Mouse (Mus musculus) testis, postnatal 10 days (tissue): Measurements from ENCODE around the gene Susd1.

ENCODE experiments used
- DNase-seq: peaks from one replicate; pipeline ENCODE4 v3.0.0; 2021; ENCODE audit warnings: low spot score

The Susd1 gene

DNA sequence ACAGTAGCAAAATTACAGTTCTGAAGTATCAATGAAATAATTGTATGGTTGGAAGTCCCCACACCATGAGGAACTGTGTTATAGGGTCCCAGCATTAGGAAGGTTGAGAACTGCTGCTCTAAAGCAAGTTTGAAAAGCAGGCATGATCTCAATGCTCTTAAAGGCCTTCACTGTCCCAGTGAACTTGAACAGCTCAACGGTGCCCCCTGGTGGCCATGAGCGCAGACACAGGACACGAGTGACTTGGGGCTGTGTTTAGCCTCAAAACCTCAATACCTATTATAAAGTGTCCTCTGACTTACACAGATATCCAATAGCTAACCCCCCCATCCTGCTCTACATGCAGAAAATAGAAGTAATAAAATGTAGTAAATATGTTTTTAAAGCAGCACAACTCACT, 97.7 kb downstream of the Susd1 start:
- peak; percentile 95 for DNase-seq

DNA sequence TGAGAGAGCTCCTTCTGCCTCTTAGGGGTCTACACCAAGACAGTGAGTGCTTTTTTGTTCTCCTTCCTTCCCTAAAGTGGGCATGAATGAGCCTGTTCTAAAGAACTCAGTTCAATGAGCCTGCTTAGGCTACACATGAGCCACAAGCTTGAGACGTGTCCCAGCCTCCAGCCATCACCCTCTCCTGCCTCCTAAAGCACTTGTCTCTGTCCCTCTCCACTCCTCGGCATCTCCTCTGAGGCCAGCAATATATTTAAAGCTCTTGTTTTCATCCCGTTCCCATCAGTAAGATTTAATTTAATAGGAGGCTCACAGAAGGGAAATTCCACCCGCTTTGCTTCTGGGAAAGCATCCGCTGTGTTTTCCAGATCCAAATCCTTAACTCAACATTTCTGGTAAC, 98.4 kb downstream of the Susd1 start:
- DNase-seq, result peak; percentile 25

DNA sequence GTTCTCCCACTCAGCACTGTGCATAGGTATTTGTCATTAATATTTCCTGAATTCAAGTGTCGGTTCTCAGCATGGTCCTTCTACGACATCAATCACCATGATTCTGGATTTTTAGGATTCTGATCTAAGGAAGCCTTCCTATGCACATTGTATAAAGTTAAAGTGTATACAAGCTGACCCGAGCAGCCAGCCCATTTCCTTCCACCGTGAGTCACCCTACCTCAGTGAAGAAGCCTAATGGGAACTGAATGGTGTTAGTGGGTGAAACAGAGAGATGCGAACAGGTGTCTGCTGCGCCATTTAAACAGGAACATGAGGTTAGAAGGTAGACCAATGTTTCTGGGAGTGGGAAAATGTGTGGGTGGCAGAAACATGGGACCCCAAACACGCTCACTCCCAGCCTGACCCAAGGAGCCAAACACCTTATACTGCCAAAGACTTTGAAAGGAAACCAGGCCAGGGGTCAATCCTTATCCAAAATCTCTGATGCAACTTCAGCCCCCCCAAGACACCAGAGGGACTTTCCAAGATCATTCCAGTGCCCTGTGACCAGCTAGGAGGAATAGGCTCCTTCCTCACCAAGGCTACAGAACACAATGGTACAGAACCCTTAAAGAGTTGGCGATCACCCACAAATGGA, 99.4 kb downstream of the Susd1 start:
- peak; percentile 17 for DNase-seq

DNA sequence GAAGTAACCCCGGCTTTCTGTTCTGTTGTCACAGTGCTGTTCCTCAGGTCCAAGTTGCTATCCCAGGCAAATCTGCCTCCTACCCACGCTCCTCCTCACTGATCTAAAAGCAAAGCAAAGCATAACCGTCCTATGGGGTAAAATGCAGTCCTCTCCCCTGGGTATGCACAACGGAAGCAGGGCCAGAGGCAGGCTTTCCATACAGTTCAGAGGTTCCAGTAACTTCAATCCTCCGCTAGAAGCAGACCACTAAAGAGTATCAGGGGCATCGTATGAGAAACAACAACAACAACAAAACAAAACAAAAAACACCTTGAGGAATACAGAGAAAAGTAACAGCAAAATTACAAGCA, 100.9 kb downstream of the Susd1 start:
- no peak for DNase-seq

DNA sequence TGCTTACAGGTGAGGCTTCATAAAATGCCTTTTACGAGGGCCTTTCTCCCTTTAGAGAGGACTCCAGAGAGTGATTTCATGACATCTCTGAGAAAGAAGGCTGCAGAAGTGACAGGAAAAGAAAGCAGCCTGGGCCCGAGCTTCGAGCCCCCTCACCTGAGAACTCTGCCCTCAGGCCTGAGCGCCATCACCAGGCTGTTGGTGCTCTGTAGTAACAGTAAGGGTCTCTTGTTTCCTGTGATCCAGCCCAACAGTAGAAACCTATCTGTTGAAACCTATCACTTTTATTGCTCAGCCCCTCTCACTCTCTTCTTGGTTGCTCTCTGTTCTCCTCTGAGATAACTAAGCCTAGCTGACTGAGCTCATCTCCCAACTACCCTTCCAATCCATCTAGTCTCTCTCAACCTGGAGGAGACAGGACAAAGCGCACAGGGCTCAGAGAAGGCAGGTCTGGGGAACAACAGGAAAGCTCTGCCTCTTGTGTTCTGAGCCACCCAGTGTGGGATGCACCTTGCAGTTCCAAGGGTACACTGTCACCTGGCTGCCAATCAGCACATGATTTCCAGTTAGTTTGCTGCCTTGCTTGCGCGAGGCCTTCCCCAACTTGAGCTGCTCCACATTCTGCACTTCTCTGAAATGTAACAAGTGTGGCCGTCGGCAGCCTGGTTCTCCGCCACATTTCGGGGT, 101.4 kb downstream of the Susd1 start:
- DNase-seq, result peak; percentile 31

DNA sequence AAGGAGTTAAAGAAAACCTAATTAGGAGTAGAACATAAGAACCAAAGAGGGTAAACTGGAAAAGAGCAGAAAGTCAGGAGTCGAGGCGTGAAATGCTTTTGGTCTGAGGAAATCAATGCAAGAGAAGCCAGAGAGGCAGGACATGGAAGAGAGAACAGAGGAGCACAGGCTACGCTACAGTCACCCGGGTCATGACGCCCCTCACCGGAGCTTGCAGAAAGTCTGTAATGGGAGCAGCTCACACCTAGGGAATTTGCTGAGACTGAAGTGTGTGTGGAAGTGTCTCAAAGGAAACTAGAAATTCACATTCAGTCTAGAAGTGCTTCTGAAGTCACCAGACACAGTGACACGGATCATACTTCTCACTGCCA, 102.0 kb downstream of the Susd1 start:
- DNase-seq, result peak; percentile 16

DNA sequence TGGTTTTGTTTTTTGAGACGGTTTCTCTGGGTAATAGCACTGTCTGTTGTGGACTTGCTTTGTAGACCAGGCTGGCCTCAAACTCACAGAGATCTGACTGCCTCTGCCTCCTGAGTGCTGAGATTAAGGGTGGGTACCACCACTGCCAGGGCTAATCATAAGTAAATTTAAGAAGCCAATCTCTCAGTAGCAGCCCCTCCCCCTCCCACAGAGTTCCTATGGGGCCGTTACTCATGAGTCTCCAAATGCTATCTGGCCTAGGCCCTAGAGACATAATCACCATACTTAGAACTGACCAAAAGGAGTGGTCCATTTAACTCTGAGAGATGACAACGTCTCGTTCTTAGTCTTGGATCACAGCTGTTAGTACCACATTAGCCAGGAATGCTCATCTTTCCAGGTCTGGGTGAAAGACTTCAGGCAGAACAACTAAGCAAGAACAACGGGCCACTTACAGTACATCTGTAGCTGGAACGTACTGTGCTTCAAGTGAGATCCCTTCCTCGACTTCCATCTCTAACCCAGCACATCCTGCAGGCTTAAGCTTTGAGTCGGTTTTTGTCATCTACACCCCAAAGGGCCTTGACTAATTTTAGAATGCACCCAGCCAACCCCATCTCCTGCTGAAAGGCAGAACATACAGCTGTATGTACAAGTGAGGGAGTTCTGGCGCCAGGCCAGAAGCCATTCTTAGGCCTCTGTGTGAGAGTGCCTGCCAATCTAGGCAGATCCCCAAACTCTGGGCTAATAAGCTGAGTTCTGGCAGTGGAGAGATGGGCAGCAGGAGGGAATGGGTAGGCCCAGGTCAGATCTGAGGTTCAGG, 102.6 kb downstream of the Susd1 start:
- peak; percentile 66 for DNase-seq

DNA sequence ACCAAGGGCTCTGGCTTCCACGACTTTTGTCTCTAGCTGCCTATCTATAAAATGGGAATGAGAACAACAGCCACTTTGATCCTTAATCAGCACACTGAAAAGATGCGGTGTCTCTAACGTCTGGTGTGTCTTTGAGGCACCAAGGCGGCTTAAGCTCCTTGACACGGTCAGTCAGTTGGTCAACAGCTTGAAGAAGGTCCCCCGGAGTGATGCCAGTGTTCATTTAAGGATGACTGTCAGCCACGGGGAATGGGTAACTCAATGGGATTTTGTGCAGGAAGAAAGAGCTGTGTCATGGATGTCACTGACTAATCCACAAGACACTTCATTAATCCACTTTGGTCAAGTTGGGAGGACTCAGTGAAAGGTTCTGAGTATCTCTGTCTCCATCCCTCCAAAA, 103.3 kb downstream of the Susd1 start:
- peak; percentile 20 for DNase-seq

DNA sequence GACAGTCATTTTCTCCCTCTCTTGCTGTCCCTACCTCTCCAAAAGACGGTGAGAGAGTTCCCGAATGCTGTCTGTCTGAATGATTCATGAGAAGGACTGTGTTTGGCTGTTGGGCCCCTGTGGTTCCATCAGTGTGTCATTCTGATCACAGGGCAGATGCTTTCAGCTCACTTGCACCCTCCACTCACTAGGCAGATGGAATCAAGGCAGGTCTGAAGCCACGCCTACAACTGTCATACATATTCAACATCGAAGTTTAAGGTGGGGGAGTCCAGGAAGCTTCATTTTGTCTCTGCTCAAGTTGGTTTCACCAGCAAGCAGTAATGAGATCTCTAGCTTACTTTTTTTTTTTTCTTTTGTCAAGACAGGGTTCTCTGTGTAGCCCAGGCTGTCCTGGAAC, 104.2 kb downstream of the Susd1 start:
- peak; percentile 27 for DNase-seq

DNA sequence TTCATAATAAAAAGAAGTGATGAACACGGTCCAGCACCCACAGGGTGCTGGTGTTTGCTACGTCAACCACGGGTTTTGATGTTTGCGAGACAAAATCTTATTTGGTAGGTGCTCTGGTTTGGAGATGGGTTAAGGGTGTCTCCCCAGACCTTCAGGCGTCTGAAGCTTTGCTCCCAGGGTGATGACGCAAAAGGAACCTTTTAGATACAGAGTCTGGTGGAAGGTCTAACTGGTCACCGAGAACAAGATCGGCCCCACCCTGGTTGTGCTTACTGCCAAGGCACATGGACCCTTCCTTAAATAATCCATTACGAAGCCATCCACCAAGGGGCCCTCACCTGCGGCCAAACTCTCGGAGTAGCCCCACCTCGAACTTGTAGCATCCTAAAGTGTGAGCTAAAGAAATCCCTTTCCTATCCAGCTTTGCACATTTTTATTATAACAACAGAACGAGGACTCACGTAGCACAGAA, 105.0 kb downstream of the Susd1 start:
- peak; percentile 32 for DNase-seq

DNA sequence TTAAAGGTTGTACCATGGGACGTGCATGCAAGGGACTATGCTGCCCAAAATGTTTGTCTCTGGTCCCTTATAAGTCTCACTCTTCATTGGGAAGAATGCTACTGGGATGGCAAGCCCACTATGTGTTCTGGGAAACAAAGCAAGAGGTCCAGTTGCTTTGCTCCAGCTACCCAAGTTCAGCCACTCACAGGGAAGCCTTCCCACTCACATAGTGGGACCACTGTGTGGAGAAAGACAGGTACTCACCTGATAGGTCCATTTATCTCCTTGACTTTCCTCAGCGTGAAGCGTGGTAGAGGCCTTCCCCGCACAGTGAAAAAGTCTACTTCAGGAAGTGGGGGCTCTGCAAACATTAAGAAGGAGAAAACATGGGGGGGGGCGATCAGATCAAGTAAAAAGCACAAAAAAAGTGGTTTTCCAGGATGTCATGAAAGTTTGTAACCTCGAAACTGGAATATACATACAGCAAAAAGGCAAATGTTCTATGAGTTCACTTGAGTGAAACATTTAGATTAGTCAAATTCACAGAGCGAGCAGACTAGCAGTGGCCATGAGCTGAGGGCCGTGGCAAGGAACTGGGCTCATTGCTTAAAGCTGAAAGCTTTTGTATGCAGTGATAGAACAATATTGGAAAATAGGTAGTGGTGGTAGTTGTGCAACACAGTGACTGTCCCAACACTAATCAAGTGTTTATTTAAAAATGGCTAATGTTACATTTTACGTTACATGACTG, 105.6 kb downstream of the Susd1 start:
- DNase-seq, result peak; percentile 19

DNA sequence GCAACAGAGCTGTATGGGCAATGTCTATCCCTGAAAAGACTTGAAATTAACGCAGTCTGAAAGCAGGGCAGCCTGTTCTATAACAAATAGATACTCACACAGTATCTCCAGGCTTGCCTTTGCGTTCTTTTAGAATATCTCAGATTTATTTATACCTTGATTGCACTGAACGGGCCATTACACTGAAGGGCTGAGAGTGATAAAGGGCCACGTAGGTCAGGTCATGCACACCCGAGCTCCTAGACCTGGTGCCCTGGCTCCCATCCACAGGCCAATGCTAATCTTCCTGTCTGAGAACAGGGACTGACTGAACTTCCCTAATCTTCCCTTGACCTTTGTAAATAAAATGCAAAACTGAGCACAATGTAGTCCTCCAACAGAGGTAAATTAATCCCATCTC, 106.3 kb downstream of the Susd1 start:
- peak; percentile 38 for DNase-seq

DNA sequence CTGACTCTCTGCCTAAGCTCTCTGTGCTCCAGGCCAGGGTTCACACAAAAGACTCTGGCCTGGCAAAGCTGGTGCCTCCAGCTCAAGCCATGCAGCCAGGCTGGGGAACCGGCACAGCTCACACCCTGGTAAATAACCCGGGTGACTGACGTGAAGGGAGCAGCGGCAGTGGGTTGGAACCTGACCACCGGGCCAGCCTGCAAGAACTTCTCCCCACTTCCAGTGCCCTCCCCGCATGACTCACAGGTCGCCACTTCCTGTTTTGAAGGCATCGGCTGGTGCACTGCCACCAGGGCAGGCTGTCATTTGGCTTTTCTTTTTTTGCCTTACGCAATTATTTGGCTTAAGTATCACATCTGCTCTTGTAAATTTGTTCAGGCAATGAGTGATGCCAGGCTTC, 106.8 kb downstream of the Susd1 start:
- peak; percentile 49 for DNase-seq

DNA sequence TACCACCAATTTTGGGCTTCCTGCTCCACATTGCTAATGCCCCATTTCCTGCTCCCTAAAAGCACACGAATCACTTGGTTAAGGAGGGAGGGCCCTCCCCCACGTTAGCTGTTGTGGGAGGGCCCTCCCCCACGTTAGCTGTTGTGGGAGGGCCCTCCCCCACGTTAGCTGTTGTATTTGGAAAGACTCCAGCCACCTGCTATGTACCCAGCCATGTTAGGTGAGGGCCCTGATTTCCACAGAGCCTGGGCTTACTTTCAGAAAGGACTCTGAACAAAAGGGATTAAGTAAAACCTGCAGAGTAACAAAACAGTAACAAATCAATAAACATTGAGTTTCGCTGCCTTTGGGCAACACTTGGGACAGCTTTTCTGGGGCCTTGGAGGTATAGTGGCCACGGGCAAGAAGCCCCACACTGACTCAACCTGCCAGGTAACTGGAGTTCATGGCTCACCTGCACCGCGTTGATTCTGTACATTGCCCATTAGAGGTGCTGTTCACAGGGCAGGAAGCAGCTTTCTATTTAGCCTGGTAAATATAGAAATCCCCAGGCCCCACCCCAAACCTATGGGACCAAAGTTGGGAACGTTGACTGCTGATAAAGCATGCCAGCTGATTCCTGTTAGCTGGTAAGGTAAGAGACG, 107.3 kb downstream of the Susd1 start:
- DNase-seq, result peak; percentile 37

DNA sequence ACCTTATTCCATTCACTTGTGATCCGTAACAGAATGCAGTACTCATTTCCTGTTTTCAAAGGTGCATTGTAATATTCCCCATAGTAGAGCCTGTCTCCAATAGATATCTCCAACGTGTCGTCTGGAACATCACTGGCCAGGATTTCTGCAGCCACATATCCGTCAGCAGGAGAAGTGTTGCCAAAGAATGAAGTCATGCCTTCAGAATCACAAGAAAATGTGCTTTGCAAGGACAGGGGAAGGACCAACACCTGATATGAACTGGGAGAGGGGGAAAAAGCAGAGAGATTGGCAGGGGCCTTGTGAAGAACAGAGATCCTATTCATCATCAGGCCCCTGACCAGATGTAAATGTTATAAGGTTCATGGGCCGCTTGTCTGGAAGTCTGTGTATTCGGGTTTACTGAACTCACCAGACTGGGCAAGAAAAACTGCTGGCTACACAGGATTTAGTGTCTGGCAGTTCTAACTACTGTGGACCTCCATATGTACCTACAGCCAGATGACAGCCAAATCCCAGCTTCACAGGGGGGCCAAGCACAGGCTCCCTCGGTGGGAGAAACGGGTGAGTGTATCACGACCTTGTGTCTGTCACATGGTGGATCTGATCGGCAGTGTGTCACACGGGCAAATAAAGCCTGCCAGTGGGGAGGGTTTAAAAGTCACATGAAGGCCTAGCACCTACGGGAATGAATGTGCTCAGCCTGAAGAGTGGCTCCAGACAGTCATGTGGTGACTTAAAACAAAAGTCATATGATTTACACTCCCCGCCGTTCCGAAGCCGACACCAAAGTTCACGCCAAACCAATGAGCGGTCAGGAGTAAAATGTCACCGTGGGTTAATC, 108.8 kb downstream of the Susd1 start:
- peak; percentile 49 for DNase-seq

DNA sequence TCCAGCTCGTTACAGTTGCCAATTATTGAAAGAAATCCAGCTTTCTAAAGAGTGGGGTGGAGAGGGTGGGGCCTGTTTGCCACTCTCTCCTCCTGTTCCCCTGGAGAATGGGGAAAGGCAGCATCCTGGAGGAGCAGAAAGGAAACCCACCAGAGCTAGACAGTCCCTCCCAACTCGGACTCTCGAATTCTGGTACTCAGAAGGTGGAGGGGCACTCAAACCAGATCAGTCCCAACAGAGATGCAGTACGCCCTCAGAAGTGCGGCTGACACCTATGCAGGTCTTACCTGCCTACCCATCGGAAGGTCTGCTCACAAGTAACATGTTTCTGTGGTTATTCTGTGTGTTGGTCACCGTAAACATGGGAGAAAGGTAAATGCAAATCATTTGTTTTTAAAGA, 109.6 kb downstream of the Susd1 start:
- DNase-seq, result peak; percentile 35

DNA sequence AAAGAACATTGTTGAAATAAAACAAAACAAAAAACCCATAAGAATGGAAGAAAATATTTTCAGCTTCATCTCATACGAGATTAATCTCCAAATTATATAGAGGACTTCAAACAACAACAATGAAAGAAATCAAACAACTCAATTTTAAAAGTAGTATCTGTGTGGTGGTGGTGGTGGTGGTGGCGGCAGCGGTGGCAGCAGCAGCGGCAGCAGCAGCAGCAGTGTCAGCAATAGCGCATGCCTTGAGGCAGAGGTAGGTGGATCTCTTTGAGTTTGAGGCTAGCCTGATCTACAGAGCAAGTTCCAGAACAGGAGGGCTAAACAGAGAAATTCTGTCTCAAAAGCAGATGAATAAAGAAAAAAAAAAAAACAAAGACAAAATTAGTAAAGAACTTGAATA, 110.4 kb downstream of the Susd1 start:
- DNase-seq, result peak; percentile 29

DNA sequence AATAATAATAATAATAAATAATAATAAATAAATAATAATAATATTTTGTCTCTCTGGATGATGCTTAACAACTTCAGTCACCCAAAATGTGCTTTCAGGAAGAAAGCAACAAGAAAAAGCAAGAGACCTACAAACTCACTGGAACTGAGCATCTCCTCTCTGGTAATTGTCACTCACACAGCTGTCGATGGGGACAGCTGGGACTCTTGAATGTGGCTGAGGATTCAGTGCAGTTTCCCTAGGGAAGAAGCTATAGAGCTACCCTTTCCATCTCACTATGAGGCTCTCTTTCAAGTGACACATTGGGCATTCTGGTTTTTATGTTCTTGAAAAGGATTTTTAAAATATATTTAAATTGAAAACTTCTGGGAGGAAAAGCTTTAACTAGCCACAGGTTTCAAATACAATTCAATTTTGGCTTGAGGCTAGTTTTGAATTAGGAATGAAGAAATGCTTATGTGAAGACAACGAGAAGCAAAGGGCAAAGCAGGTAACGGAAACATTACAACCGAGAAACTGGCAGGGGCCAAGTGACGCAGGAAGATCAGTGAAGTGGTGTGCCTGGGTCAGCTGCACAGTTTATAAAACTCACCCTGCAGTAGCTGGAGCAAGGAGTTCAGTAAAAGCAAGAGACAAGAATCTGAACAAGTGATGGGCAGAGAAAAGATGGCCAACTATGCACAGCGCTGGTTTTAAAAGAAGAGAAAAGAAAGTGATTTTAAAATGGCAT, 112.2 kb downstream of the Susd1 start:
- peak; percentile 11 for DNase-seq

DNA sequence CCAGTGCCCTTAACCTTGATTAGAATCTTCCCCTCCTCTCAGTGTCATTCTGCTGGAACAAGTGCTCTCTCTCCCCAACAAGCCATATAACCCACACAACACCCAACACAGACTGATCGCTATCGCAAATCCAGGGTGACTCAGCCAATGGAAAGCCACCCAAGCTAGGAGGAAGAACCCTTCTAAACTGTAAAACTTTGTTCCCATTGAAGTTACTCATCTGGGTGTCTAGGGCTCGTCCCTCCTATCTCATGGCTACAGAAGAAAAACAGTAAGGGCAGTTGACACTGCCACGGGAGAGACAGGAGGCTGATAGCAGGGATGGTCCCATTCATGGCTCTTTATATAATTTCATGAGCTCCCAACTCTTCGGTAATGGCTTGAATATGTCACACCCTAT, 114.1 kb downstream of the Susd1 start:
- DNase-seq, result peak; percentile 16

DNA sequence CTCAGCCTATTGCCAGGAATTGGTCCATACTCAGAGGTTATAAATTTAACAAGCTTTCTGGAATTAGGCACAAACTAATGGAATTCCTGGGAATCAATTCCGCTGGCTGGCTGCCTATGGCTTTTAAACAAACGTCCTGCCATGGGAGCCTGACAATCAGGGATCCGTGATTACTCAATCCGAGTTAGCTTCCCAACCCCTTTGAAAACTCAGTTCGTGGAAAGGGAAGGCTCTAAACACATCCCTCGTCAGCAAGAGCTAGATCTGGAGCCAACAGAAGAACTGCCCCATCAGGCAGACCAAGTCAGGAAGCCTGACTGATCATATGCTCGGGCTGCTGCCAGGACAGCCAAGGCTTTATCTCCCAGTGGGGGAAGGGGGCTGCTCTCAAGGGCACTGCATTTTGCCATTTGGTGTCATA, 115.2 kb downstream of the Susd1 start:
- DNase-seq, result peak; percentile 26
